Mouse (Mus musculus): ENCODE measurements at regions not wholly inside any gene's neighbourhood (a gene's known extent, or its start where the extent isn't known, plus 50 kb on each side); places are given as distances from the start of the nearest gene placed in this dataset.

DNA sequence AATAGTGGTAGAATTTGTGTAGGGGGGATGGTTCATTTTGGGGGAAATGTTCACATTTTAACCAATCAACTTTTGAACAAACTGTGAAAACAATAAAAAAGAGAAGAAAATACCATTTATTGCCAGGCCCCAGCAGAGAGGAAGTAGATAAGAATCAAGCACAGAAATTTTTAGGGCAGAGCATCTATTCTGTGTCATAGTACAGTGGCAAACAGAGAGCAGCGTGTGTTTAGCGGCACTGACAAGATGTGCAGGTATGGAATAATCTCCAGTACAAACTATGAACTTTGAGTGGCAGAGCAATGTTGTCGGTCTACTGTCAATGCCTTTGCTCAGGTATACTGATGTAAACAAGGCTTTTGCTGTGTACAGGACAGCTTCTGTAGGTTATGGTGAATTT lies 99.4 kb upstream of the Bmper start:
- TF ChIP-seq CTCF (IDR thresholded peaks at IDR 0.05; ENCODE audit: borderline replicate concordance, control insufficient read depth, extremely low read depth, insufficient read depth, low read length, poor library complexity) (no peak), POLR2A (IDR thresholded peaks at IDR 0.05; ENCODE audit: control insufficient read depth, extremely low read depth, insufficient read depth, low read length, poor library complexity) (no peak)
